Mouse (Mus musculus): Measurements from ENCODE around the gene Elane.

DNA sequence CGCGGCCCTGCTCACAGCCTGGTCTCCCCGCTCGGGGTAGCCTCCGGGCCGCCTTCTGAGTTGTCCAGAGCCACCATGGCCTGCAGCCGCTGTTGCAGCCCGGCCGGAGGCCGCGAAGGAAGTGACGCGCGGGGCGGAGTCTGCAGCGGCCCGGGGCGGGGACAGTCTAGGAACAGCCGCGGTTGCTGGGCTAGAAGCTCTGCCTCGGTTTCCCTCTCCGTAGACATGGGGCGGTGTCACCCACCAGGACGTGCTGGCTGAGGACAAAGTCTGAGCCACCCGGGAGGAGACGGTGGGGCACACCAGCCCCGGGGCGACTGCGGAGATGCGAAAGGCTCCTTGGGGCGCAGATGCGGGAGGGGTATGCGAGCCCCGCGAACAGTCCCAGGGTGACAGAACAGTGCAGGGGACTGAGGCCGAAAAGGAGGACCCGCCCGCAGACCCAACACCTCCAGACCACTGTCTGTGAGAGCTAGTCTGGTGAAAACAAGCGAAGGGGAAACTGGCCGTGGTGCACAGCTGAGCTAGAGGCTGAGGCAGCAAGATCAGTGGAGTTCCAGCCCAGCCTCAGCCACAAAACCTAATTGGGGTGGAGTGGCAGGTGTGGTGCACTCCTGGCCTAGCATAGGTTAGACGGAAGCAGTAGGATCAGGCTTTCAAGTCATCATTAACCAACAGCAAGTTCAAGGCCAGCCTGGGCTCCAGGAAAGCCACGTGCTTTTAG is 30.9 kb downstream of the Elane start, which contains the start of gene Kiss1r:
- no peak for TF ChIP-seq CTCF (IDR thresholded peaks at IDR 0.05 in 2 of 3, conservative IDR thresholded peaks at IDR 0.05 in 1 of 3; ENCODE audit: control insufficient read depth in 1 of 3, insufficient read depth in 1 of 3, low read depth in 2 of 3, low read length in 3 of 3, poor library complexity in 1 of 3, severe bottlenecking in 1 of 3)
- no peak for TF ChIP-seq MAFK (IDR thresholded peaks at IDR 0.05; ENCODE audit: borderline replicate concordance, low read depth, low read length)
- TF ChIP-seq POLR2AphosphoS2 (IDR thresholded peaks at IDR 0.05; ENCODE audit: low read length), result peak; percentile 92
- peak; percentile 79 for TF ChIP-seq SIN3A (IDR thresholded peaks at IDR 0.05; ENCODE audit: low read length)
- no peak for TF ChIP-seq GATA1 (IDR thresholded peaks at IDR 0.05; ENCODE audit: low read depth, low read length)
- peak; percentile 72 to 84 for TF ChIP-seq POLR2A (IDR thresholded peaks at IDR 0.05; ENCODE audit: control insufficient read depth in 1 of 2, insufficient read depth in 1 of 2, low read depth in 1 of 2, low read length in 2 of 2, poor library complexity in 1 of 2)
